Mouse (Mus musculus): ENCODE results near the gene Tmem38b.

- TF ChIP-seq CTCF (IDR thresholded peaks at IDR 0.05; ENCODE audit: insufficient read depth, low read depth, low read length) (no peak), POLR2A (IDR thresholded peaks at IDR 0.05; ENCODE audit: insufficient read depth, low read depth, low read length) (no peak)
Observed at GRCm38 (mm10) chr4:53844835-53845619, 19.2 kb downstream of the Tmem38b start.

Data from olfactory bulb, adult 2 months (tissue).